Mouse (Mus musculus) heart, adult 11 months (tissue): ENCODE results near the gene Arhgap24.

ENCODE experiments used
- DNase-seq: peaks from one replicate; pipeline ENCODE4 v3.0.0; 2022

Gene Arhgap24

GRCm38 (mm10) chr5:102503066-102503465, 21.9 kb downstream of the Arhgap24 start:
- peak; percentile 52 for DNase-seq

GRCm38 (mm10) chr5:102503868-102504267, 22.7 kb downstream of the Arhgap24 start:
- DNase-seq, result peak; percentile 34

- DNase-seq, result peak; percentile 42
These were observed 23.4 kb downstream of the Arhgap24 start for GRCm38 (mm10) chr5:102504557-102504956.

GRCm38 (mm10) chr5:102508162-102508561, 27.0 kb downstream of the Arhgap24 start:
- peak; percentile 45 for DNase-seq

- DNase-seq, result peak; percentile 63
These were observed 28.2 kb downstream of the Arhgap24 start for GRCm38 (mm10) chr5:102509381-102509780.

- DNase-seq, result peak; percentile 25
These were observed 30.5 kb downstream of the Arhgap24 start for GRCm38 (mm10) chr5:102511651-102512050.

- DNase-seq, result peak; percentile 44
These were observed 34.3 kb downstream of the Arhgap24 start for GRCm38 (mm10) chr5:102515496-102515895.

GRCm38 (mm10) chr5:102520506-102520905, 39.3 kb downstream of the Arhgap24 start:
- peak; percentile 50 for DNase-seq

GRCm38 (mm10) chr5:102535311-102535710, 54.1 kb downstream of the Arhgap24 start:
- DNase-seq, result no peak

GRCm38 (mm10) chr5:102537819-102538218, 56.6 kb downstream of the Arhgap24 start:
- no peak for DNase-seq

- DNase-seq, result peak; percentile 44
These were observed 65.1 kb downstream of the Arhgap24 start for GRCm38 (mm10) chr5:102546296-102546695.

- DNase-seq, result no peak
These were observed 66.6 kb downstream of the Arhgap24 start for GRCm38 (mm10) chr5:102547786-102548185.

- DNase-seq, result no peak
These were observed 67.2 kb downstream of the Arhgap24 start for GRCm38 (mm10) chr5:102548382-102548781.

GRCm38 (mm10) chr5:102550211-102550610, 69.0 kb downstream of the Arhgap24 start:
- no peak for DNase-seq

GRCm38 (mm10) chr5:102550870-102551637, 69.9 kb downstream of the Arhgap24 start:
- DNase-seq, result no peak

GRCm38 (mm10) chr5:102552533-102552932, 71.3 kb downstream of the Arhgap24 start:
- no peak for DNase-seq

- DNase-seq, result no peak
These were observed 74.8 kb downstream of the Arhgap24 start for GRCm38 (mm10) chr5:102555958-102556357.

GRCm38 (mm10) chr5:102560270-102560669, 79.1 kb downstream of the Arhgap24 start:
- DNase-seq, result no peak

- DNase-seq, result no peak
These were observed 82.8 kb downstream of the Arhgap24 start for GRCm38 (mm10) chr5:102563971-102564370.

GRCm38 (mm10) chr5:102568764-102569163, 87.6 kb downstream of the Arhgap24 start:
- DNase-seq, result no peak

- no peak for DNase-seq
These were observed 90.3 kb downstream of the Arhgap24 start for GRCm38 (mm10) chr5:102571445-102571844.

- DNase-seq, result peak; percentile 96
These were observed 95.6 kb downstream of the Arhgap24 start for GRCm38 (mm10) chr5:102576750-102577149.

GRCm38 (mm10) chr5:102577729-102578128, 96.5 kb downstream of the Arhgap24 start:
- no peak for DNase-seq

GRCm38 (mm10) chr5:102578431-102578830, 97.2 kb downstream of the Arhgap24 start:
- no peak for DNase-seq
